Mouse (Mus musculus): ENCODE results near the gene Polr3g. TPM values are rescaled to one million over a fixed set of nuclear protein-coding genes. Genes with fewer than 3 reads are reported as not detected.
"Not testable (repeated sequence)": the region's sequence is repeated elsewhere in the genome, so short reads cannot be mapped to it uniquely, and the experiment has no call there.

Gene Polr3g
- polyA plus RNA-seq, 2 experiments: 6.5 to 11.7 TPM

- DNase-seq (ENCODE audit: low read depth in 3 of 3, low spot score in 3 of 3): no peak
- 35% methylated on average over 2 of the region's 2 CpGs for WGBS (ENCODE audit: insufficient replicate concordance)
- no peak for TF ChIP-seq CTCF (IDR thresholded peaks at IDR 0.05; ENCODE audit: low read depth)
- TF ChIP-seq EP300 (IDR thresholded peaks at IDR 0.05; ENCODE audit: low read depth): no peak
- peaks cover 33% of the 10 kb centered on the region for H3K27me3 ChIP-seq (ENCODE audit: control insufficient read depth, insufficient read depth, low read length)
- no peaks in the 10 kb centered on the region for H3K9me3 ChIP-seq (ENCODE audit: control insufficient read depth, low read length)
- H3K4me1 ChIP-seq (replicated peaks; ENCODE audit: control insufficient read depth in 2 of 2, insufficient read depth in 2 of 2, low read length in 1 of 2): no peaks in the 10 kb centered on the region
- H3K9ac ChIP-seq (replicated peaks): no peak overlapping the region
- H3K36me3 ChIP-seq (replicated peaks; ENCODE audit: control insufficient read depth, insufficient read depth, low read depth): no peaks in the 10 kb centered on the region
- H3K27ac ChIP-seq: no peak overlapping the region
- no peak overlapping the region for H3K4me3 ChIP-seq (ENCODE audit: insufficient read depth in 1 of 2, low read depth in 2 of 2, low read length in 2 of 2)
- H3K4me2 ChIP-seq (ENCODE audit: low read depth): no peak overlapping the region
- ATAC-seq (ENCODE audit: insufficient read depth): no peak
These were observed 82.1 kb downstream of the Polr3g start for GRCm38 (mm10) chr13:81628631-81629190.

DNA sequence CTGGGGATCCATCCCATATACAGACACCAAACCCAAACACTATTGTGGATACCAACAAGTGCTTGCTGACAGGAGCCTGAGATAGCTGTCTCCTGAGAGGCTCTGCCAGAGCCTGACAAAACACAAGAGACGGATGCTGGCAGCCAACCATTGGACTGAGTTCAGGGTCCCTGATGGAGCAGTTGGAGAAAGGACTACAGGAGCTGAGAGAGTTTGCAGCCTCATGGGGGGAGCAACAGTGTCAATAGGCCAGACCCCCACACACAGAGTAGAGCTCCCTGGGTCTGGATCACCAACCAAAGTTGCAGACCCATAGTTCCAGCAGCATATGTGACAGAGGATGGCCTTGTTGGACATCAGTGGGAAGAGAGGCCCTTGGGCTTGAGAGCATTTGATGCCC lies 83.0 kb downstream of the Polr3g start:
- H3K9ac ChIP-seq (replicated peaks); H3K36me3 ChIP-seq (replicated peaks; ENCODE audit: control insufficient read depth, insufficient read depth, low read depth); H3K4me3 ChIP-seq (ENCODE audit: insufficient read depth in 1 of 2, low read depth in 2 of 2, low read length in 2 of 2); H3K4me2 ChIP-seq (ENCODE audit: low read depth); DNase-seq (ENCODE audit: low read depth in 3 of 3, low spot score in 3 of 3); H3K4me1 ChIP-seq (replicated peaks; ENCODE audit: control insufficient read depth in 2 of 2, insufficient read depth in 2 of 2, low read length in 1 of 2); H3K27ac ChIP-seq; ATAC-seq (ENCODE audit: insufficient read depth); H3K9me3 ChIP-seq (ENCODE audit: control insufficient read depth, low read length): not testable (repeated sequence)
- H3K27me3 ChIP-seq (ENCODE audit: control insufficient read depth, insufficient read depth, low read length): peaks cover 25% of the 10 kb centered on the region
- 70% methylated on average over 1 of the region's 1 CpGs for WGBS (ENCODE audit: insufficient replicate concordance)

Other genes with a start within 250 kb of the Polr3g start
- gene Adgrv1, start 77.9 kb downstream of the Polr3g start, polyA plus RNA-seq (2012; rRNA removed): 0.08 and 0.09 TPM in 2 replicates
- 0.24 and 0.32 TPM in 2 replicates for gene Adgrv1, start 77.9 kb downstream of the Polr3g start, polyA plus RNA-seq (2014; fragmentation: Nextera tagmentation; extraction: Ambion mirVana)
- 4.3 and 6.4 TPM in 2 replicates for gene Lysmd3, start 53.4 kb downstream of the Polr3g start, polyA plus RNA-seq (2012; rRNA removed)
- gene Lysmd3, start 53.4 kb downstream of the Polr3g start, polyA plus RNA-seq (2014; fragmentation: Nextera tagmentation; extraction: Ambion mirVana): 19.0 and 21.5 TPM in 2 replicates
- gene Mblac2, start 328 bp upstream of the Polr3g start, polyA plus RNA-seq (2012; rRNA removed): 1.1 and 1.2 TPM in 2 replicates
- gene Mblac2, start 328 bp upstream of the Polr3g start, polyA plus RNA-seq (2014; fragmentation: Nextera tagmentation; extraction: Ambion mirVana): 2.7 and 3.2 TPM in 2 replicates
- gene Cetn3, start 72.1 kb upstream of the Polr3g start, polyA plus RNA-seq (2012; rRNA removed): 24.2 and 64.1 TPM in 2 replicates
- 142 and 146 TPM in 2 replicates for gene Cetn3, start 72.1 kb upstream of the Polr3g start, polyA plus RNA-seq (2014; fragmentation: Nextera tagmentation; extraction: Ambion mirVana)

Data from liver, embryonic 14.5 days (tissue).